Mouse (Mus musculus): ENCODE data around the gene Cd9.

The Cd9 gene

DNA sequence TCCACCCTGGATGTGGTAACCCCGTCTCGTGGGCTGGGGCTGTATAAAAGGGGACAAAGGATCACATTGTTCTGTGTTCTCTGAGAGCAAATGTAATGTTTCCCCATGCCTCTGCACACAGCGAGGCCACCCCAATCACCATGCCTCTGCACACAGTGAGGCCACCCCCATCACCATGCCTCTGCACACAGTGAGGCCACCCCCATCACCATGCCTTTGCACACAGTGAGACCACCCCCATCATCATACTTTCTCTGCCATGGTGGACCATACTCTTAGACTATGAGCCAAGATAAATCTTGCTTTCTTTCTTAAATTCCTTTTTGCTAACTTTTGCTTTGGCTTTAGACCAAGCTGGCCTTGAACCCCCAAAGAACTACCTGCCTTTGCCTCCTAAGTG, 61.3 kb downstream of the Cd9 start:
- no peak for DNase-seq

DNA sequence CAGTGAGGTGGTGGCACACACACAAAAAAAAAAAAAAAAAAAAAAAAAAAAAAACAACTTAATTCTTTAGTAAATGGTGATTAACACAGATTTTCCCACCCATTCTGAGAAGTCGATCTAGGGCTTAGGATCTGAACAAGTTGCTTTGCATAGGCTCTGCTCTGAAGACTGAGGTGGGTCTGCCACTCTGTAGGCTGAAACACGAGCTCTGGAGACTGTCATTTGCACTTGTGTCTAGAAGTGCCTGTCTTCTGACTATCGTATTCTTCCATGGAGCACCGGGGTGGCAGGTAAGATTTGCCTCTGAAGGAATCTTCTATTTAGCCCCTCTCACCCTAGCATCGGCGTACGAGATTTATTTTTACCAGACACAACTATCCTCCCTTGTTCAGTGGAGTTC, 62.1 kb downstream of the Cd9 start:
- DNase-seq = no peak

DNA sequence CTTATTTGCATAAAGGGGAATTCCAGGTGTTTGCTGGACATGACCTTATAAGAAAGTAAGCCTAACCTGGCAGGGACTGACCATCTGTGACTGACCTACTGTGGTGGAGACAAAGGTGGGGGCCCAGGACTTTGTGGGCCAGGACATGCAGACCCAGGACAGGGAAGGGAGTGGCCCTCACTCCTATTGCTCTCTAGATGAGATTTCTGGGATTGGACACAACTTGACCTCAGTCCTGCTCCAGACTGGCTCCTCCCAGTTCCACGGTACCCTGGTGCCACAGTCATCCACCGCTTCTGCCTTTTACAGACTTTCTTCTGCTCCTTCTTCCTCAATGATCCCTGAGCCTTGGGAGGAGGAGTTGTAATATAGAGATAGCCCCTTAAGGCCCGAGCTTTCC, 63.6 kb downstream of the Cd9 start:
- DNase-seq = no peak

DNA sequence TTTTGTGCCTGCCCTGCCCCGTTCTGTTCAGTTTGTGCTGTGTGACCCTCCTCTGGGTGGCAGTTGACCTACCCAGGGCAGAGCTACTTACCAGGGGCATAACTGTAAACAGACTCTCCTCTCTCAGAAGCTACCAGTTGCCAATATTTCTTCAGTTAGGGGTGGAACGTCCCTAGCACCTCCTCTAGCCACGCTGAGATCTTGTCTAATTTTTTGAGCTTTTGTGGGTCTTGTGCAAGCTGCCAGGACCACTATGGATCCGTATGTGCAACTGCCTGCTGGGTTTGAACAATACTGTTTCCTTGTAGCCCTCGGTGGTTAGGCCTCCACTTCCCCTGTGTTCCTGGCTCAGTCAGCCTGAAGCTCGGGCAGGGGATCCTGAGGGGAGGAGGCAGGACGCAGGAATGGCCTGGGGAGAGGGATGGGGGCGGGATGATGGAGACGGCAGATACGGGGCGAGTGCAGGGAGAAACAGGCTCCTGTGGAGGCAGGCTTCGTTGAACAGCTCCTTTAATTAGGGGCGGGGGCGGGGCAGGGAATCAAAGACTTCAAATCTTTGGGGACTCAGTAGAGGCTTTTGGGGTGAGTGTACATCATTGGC, 64.1 kb downstream of the Cd9 start:
- DNase-seq = no peak

- DNase-seq = no peak
Observed at GRCm38 (mm10) chr6:125429741-125430140, 64.8 kb downstream of the Cd9 start.

- DNase-seq = peak; percentile 75
Observed at GRCm38 (mm10) chr6:125426383-125427360, 67.9 kb downstream of the Cd9 start.

- no peak for DNase-seq
Observed at GRCm38 (mm10) chr6:125425205-125426090, 69.1 kb downstream of the Cd9 start.

DNA sequence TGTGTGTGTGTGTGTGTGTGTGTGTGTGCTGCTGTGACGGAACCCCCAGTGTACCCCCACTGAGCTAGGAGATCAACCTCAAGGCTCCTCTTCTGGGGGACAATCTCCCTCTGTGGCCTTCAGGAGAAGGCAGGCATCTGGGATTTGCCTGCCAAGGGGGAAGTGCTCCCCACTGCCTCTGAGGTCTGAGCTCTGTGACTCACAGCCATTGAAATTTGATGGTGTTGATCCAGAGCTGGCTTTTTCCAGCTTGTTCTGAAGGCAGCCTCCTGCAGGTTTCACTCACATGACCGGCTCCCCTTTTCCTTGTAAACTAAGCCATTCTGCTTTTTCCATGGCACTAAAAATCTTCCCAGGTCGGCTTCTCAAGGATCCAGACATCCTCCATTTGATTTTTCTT, 70.4 kb downstream of the Cd9 start:
- DNase-seq = no peak

GRCm38 (mm10) chr6:125423507-125423906, 71.1 kb downstream of the Cd9 start:
- no peak for DNase-seq

GRCm38 (mm10) chr6:125423099-125423498, 71.5 kb downstream of the Cd9 start:
- no peak for DNase-seq

GRCm38 (mm10) chr6:125422051-125422822, 72.4 kb downstream of the Cd9 start:
- DNase-seq = peak; percentile 25

DNA sequence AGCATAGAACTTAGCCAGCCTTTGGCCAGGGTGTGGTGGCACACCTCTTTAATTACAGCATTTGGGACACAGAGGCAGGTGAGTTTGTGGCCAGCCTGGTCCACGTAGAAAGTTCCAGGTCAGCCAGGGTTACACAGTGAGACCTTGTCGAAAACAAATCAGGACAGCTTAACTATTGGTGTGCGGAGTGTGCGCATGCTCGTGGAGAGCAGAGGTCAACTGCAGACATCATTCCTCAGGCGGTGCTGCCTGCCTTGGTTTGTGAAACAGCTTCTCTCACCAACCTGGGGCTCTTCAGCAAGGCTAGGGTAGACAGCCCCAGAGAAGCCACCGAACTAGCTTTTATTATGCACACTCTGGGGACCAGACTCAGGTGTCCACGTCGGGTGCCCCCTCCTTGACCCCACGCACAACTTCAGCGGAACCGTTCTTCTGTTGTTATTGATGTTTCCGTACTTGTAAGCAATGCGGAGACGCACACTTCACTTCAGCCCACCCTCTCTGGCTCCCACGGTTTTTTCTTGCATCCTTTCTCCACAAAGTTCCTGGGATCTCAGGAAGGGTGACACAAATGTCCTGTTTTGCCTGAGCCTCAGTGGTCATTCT, 74.0 kb downstream of the Cd9 start:
- no peak for DNase-seq

DNA sequence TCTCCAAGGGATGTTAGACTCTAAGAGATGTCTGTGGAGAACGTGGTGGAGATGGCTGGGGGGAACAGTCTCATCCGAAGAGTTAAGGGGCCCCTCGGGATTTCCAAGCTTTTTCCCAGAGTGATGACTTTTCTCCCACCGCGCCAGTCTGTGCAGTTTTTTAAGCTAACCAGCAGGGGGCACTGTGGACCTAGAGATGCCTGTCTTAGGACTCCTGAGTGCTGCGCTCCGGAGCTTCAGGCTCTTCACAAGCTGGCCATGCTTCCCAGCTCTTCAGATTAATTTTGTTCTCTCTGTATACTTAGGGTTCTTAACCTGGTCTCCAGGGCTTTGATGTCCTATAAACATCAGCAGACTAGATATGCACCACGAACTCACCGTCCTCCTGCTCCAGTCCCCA, 75.8 kb downstream of the Cd9 start:
- DNase-seq = peak; percentile 72

DNA sequence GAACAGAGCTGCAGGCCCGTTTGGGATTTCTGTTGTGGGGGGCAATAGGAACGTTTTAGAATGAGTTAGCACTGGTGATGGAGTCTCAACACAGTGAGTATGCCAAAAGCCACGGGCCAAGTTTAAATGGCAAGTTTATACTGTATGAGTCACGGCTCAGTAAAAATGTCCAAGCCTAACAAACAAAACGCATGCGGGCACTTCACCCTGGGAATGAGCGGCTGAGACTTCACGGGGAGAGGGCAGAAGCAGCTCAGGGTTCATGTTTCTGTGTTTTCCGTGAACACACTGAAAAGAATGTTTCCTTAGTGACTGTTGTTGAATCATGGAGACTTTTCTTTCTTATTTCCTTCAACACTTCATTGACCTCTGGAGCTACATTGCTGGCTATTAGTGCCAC, 81.3 kb downstream of the Cd9 start:
- DNase-seq = no peak

DNA sequence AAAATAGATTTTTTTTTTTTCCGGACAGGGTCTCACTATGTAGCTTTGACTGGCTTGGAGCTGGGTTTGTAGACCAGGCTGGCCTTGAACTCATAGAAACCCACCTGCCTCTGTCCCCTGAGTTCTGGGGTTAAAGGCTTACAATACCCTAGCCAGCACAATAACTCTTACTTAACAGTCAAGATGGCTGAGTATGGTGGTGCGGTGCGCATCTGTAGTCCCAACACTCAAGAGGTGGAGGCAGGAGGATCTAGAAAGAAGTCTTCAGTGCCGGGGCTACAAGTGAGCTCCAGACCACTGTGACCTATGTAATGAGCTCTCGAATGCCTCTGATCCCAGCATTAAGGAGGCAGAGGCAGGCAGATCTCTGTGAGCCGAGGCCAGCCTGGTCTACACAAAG, 82.9 kb downstream of the Cd9 start:
- no peak for DNase-seq

DNA sequence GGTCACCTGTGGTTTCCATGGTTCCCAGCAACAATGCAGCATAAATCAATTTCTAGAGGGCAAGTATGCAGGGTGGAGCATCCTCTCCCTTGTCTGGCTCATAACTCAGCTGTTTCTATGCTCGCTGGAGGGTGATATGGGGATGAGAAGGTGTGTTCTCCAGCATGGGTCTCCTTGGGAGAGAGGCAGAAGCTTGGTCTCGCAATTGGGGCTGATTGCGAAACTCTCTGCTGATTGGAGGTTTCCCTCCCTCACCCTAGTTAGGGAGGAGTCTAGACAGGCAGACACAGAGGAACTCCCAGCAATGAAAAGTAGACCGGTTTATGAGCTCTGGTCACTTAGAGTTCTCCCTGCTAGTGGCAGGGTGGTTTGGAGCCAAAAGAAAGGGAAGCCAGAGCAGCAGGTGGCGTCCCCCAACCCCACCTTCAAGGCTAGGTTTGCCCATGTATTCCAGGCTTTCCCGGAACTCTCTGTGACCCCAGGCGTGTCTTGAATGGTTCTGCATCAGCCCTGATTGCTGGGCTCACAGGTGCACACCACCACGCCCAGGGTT, 83.5 kb downstream of the Cd9 start:
- no peak for DNase-seq

- no peak for DNase-seq
Observed at GRCm38 (mm10) chr6:125410551-125410950, 84.0 kb downstream of the Cd9 start.
